Mouse (Mus musculus): ENCODE results near the gene Polr2f. TPM values are rescaled to one million over a fixed set of nuclear protein-coding genes. Genes with fewer than 3 reads are reported as not detected.

Polr2f gene
- total and polyA plus RNA-seq, 2 experiments from 2014 or later: 50.1 to 326 TPM

GRCm38 (mm10) chr15:79134496-79135270 lies 6.1 kb upstream of the Polr2f start:
- Histone ChIP-seq H3K27ac (no peak overlapping the region), H3K9me3 (ENCODE audit: low read length) (no peaks in the 10 kb centered on the region), H3K4me1 (ENCODE audit: insufficient read depth, low read length) (no peaks in the 10 kb centered on the region), H3K36me3 (ENCODE audit: insufficient read depth, low read length) (peaks cover 32% of the 10 kb centered on the region), H3K4me3 (ENCODE audit: low read length) (no peak overlapping the region), H3K9ac (replicated peaks; ENCODE audit: low read length) (no peak overlapping the region), H3K4me2 (ENCODE audit: low read depth, low read length) (no peak overlapping the region), H3K27me3 (ENCODE audit: insufficient read depth, low read length) (no peaks in the 10 kb centered on the region)
- no peak for ATAC-seq
- DNase-seq (ENCODE audit: low spot score): no peak
- 82% methylated on average over 9 of the region's 9 CpGs for WGBS
- TF ChIP-seq CTCF (IDR thresholded peaks at IDR 0.05; ENCODE audit: low read depth): no peak

GRCm38 (mm10) chr15:79135332-79135731 lies 5.5 kb upstream of the Polr2f start:
- no peaks in the 10 kb centered on the region for H3K9me3 ChIP-seq (ENCODE audit: low read length)
- no peak overlapping the region for H3K9ac ChIP-seq (replicated peaks; ENCODE audit: low read length)
- no peak for TF ChIP-seq CTCF (IDR thresholded peaks at IDR 0.05; ENCODE audit: low read depth)
- H3K36me3 ChIP-seq (ENCODE audit: insufficient read depth, low read length): peaks cover 27% of the 10 kb centered on the region
- no peak overlapping the region for H3K4me2 ChIP-seq (ENCODE audit: low read depth, low read length)
- H3K4me3 ChIP-seq (ENCODE audit: low read length): no peak overlapping the region
- WGBS: 79% methylated on average over 9 of the region's 9 CpGs
- ATAC-seq (0 out of 2 replicates have a peak, but pooled peaks have one; percentile 18), DNase-seq (ENCODE audit: low spot score) (no peak)
- H3K27ac ChIP-seq: no peak overlapping the region
- H3K27me3 ChIP-seq (ENCODE audit: insufficient read depth, low read length): no peaks in the 10 kb centered on the region
- no peaks in the 10 kb centered on the region for H3K4me1 ChIP-seq (ENCODE audit: insufficient read depth, low read length)

- ATAC-seq: no peak
- H3K36me3 ChIP-seq (ENCODE audit: insufficient read depth, low read length): peaks cover 27% of the 10 kb centered on the region
- no peak overlapping the region for H3K4me3 ChIP-seq (ENCODE audit: low read length)
- DNase-seq (ENCODE audit: low spot score): peak; percentile 22
- 61% methylated on average over 11 of the region's 11 CpGs for WGBS
- no peak overlapping the region for H3K9ac ChIP-seq (replicated peaks; ENCODE audit: low read length)
- TF ChIP-seq CTCF (IDR thresholded peaks at IDR 0.05; ENCODE audit: low read depth): no peak
- no peaks in the 10 kb centered on the region for H3K4me1 ChIP-seq (ENCODE audit: insufficient read depth, low read length)
- no peak overlapping the region for H3K27ac ChIP-seq
- H3K4me2 ChIP-seq (ENCODE audit: low read depth, low read length): no peak overlapping the region
- no peaks in the 10 kb centered on the region for H3K9me3 ChIP-seq (ENCODE audit: low read length)
- no peaks in the 10 kb centered on the region for H3K27me3 ChIP-seq (ENCODE audit: insufficient read depth, low read length)
These were observed 4.8 kb upstream of the Polr2f start for GRCm38 (mm10) chr15:79135783-79136575.

GRCm38 (mm10) chr15:79139640-79140039 lies 1.2 kb upstream of the Polr2f start:
- H3K36me3 ChIP-seq (ENCODE audit: insufficient read depth, low read length): peaks cover 9% of the 10 kb centered on the region; the same call in 1 of the 2 replicates
- H3K4me3 ChIP-seq (ENCODE audit: low read length): no peak overlapping the region
- H3K9ac ChIP-seq (replicated peaks; ENCODE audit: low read length): no peak overlapping the region
- H3K4me1 ChIP-seq (ENCODE audit: insufficient read depth, low read length): no peaks in the 10 kb centered on the region
- DNase-seq (ENCODE audit: low spot score): no peak
- no peak overlapping the region for H3K27ac ChIP-seq
- no peaks in the 10 kb centered on the region for H3K9me3 ChIP-seq (ENCODE audit: low read length)
- WGBS: 65% methylated on average over 10 of the region's 10 CpGs
- 0 out of 2 replicates have a peak overlapping the region, but pooled peaks have one; percentile 96 for H3K4me2 ChIP-seq (ENCODE audit: low read depth, low read length)
- no peak for ATAC-seq
- no peaks in the 10 kb centered on the region for H3K27me3 ChIP-seq (ENCODE audit: insufficient read depth, low read length)
- peak; percentile 64 for TF ChIP-seq CTCF (IDR thresholded peaks at IDR 0.05; ENCODE audit: low read depth)

- Histone ChIP-seq H3K27ac (peak overlapping the region; percentile 23; the same call in 1 of the 2 replicates), H3K4me2 (ENCODE audit: low read depth, low read length) (peak overlapping the region; percentile 96), H3K9ac (replicated peaks; ENCODE audit: low read length) (peak overlapping the region; percentile 71), H3K4me3 (ENCODE audit: low read length) (peak overlapping the region; percentile 91), H3K36me3 (ENCODE audit: insufficient read depth, low read length) (peaks cover 25% of the 10 kb centered on the region), H3K9me3 (ENCODE audit: low read length) (no peaks in the 10 kb centered on the region), H3K27me3 (ENCODE audit: insufficient read depth, low read length) (no peaks in the 10 kb centered on the region), H3K4me1 (ENCODE audit: insufficient read depth, low read length) (no peaks in the 10 kb centered on the region)
- no peak for TF ChIP-seq CTCF (IDR thresholded peaks at IDR 0.05; ENCODE audit: low read depth)
- no peak for DNase-seq (ENCODE audit: low spot score)
- 2% methylated on average over 7 of the region's 7 CpGs for WGBS
- ATAC-seq: no peak
These were observed 733 bp downstream of the Polr2f start for GRCm38 (mm10) chr15:79141566-79141917.

GRCm38 (mm10) chr15:79143316-79143715 lies 2.5 kb downstream of the Polr2f start:
- TF ChIP-seq CTCF (IDR thresholded peaks at IDR 0.05; ENCODE audit: low read depth): no peak
- Histone ChIP-seq H3K4me1 (ENCODE audit: insufficient read depth, low read length) (no peaks in the 10 kb centered on the region), H3K27me3 (ENCODE audit: insufficient read depth, low read length) (no peaks in the 10 kb centered on the region), H3K4me3 (ENCODE audit: low read length) (no peak overlapping the region), H3K9me3 (ENCODE audit: low read length) (no peaks in the 10 kb centered on the region), H3K4me2 (ENCODE audit: low read depth, low read length) (no peak overlapping the region), H3K9ac (replicated peaks; ENCODE audit: low read length) (no peak overlapping the region), H3K36me3 (ENCODE audit: insufficient read depth, low read length) (peaks cover 42% of the 10 kb centered on the region), H3K27ac (no peak overlapping the region)
- ATAC-seq: no peak
- WGBS: 83% methylated on average over 12 of the region's 12 CpGs
- no peak for DNase-seq (ENCODE audit: low spot score)

Data from hindbrain, postnatal 0 days (tissue).